Mouse (Mus musculus): ENCODE results near the gene P2ry13. TPM values are rescaled to one million over a fixed set of nuclear protein-coding genes. Genes with fewer than 3 reads are reported as not detected.

Gene P2ry13
- polyA plus RNA-seq, 1 experiment from 2014 or later: 2.0 TPM

GRCm38 (mm10) chr3:59227696-59228095 lies 17.0 kb upstream of the P2ry13 start:
- Histone ChIP-seq H3K4me3 (ENCODE audit: low read depth, low read length) (no peak overlapping the region), H3K4me1 (ENCODE audit: control insufficient read depth, insufficient read depth, low read length) (peaks cover 9% of the 10 kb centered on the region), H3K27me3 (replicated peaks; ENCODE audit: control insufficient read depth, insufficient read depth, low read length) (no peaks in the 10 kb centered on the region), H3K4me2 (ENCODE audit: low read depth, low read length) (no peak overlapping the region), H3K36me3 (ENCODE audit: control insufficient read depth, insufficient read depth, low read length) (no peaks in the 10 kb centered on the region), H3K27ac (replicated peaks; ENCODE audit: low read depth, low read length) (no peak overlapping the region), H3K9ac (ENCODE audit: low read depth, low read length) (no peak overlapping the region), H3K9me3 (ENCODE audit: control insufficient read depth, low read length) (no peaks in the 10 kb centered on the region)
- DNase-seq (ENCODE audit: low spot score) (no peak), ATAC-seq (ENCODE audit: low read depth) (no peak)
- WGBS: 97% methylated on average over 9 of the region's 9 CpGs

DNA sequence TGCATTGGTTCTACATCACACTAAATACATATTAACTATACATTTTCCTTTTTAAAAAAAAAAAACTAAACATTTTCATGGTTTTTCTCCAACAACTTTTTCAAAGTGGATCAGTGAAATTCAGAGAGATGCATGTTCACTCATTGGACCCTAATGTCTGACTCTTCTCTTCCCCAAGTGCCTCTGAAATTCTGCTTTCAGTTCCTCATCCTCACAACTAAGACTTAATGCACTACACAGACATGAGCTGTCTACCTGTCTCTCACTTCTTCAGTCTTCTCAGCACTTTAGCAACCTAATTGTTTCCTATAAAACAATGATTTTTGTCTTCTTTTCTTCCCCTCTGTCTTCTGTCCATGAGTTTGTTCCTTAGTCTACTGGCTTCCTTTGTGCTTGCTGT lies 14.7 kb upstream of the P2ry13 start:
- no peak overlapping the region for H3K4me2 ChIP-seq (ENCODE audit: low read depth, low read length)
- no peaks in the 10 kb centered on the region for H3K36me3 ChIP-seq (ENCODE audit: control insufficient read depth, insufficient read depth, low read length)
- H3K4me1 ChIP-seq (ENCODE audit: control insufficient read depth, insufficient read depth, low read length): peaks cover 9% of the 10 kb centered on the region
- H3K4me3 ChIP-seq (ENCODE audit: low read depth, low read length): no peak overlapping the region
- no peaks in the 10 kb centered on the region for H3K27me3 ChIP-seq (replicated peaks; ENCODE audit: control insufficient read depth, insufficient read depth, low read length)
- no peaks in the 10 kb centered on the region for H3K9me3 ChIP-seq (ENCODE audit: control insufficient read depth, low read length)
- no peak for ATAC-seq (ENCODE audit: low read depth)
- no peak overlapping the region for H3K9ac ChIP-seq (ENCODE audit: low read depth, low read length)
- no peak for DNase-seq (ENCODE audit: low spot score)
- no peak overlapping the region for H3K27ac ChIP-seq (replicated peaks; ENCODE audit: low read depth, low read length)

DNA sequence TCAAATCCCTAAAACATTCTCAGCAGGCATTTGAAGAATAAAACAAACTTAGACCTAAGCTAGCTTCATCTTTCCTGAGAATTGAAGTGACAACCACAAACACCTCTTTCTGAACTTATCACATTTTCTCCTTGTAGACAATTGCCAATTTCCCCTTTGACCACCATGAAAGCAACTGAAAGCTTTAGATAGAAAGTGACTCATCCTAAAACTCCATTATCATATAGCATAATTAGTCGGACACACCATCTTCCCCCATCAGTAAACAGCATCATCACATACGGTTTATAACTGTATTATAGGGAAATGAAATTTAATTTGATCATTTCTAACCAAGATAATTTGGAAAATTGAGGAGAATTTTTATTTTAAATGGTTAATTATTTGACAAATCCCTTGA lies 11.6 kb upstream of the P2ry13 start:
- Histone ChIP-seq H3K36me3 (ENCODE audit: control insufficient read depth, insufficient read depth, low read length) (no peaks in the 10 kb centered on the region), H3K27ac (replicated peaks; ENCODE audit: low read depth, low read length) (no peak overlapping the region), H3K9ac (ENCODE audit: low read depth, low read length) (no peak overlapping the region), H3K27me3 (replicated peaks; ENCODE audit: control insufficient read depth, insufficient read depth, low read length) (no peaks in the 10 kb centered on the region), H3K9me3 (ENCODE audit: control insufficient read depth, low read length) (no peaks in the 10 kb centered on the region), H3K4me2 (ENCODE audit: low read depth, low read length) (no peak overlapping the region), H3K4me1 (ENCODE audit: control insufficient read depth, insufficient read depth, low read length) (no peaks in the 10 kb centered on the region), H3K4me3 (ENCODE audit: low read depth, low read length) (no peak overlapping the region)
- DNase-seq (ENCODE audit: low spot score): no peak
- ATAC-seq (ENCODE audit: low read depth): no peak
- 84% methylated on average over 2 of the region's 2 CpGs for WGBS

DNA sequence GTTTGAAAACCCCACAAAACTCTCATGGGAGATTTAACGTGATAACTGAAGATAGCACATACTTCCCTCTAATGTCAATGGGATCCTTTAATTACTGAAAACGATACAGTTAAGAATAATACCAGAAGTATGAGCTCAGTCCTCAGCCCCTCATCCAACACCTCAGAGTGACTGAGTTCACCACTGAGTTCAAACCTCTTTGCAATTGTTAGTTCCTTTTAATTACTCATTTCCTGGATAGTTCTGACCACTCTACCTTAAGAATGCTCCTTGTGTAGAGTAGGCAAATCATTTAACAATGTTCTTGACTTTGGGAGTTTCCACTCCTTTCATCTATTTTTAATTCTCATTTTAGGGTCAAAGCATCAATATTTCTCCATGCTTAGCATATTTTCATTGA lies 8.6 kb upstream of the P2ry13 start:
- ATAC-seq (ENCODE audit: low read depth) (no peak), DNase-seq (ENCODE audit: low spot score) (no peak)
- Histone ChIP-seq H3K9ac (ENCODE audit: low read depth, low read length) (no peak overlapping the region), H3K27me3 (replicated peaks; ENCODE audit: control insufficient read depth, insufficient read depth, low read length) (no peaks in the 10 kb centered on the region), H3K27ac (replicated peaks; ENCODE audit: low read depth, low read length) (no peak overlapping the region), H3K4me3 (ENCODE audit: low read depth, low read length) (no peak overlapping the region), H3K4me2 (ENCODE audit: low read depth, low read length) (no peak overlapping the region), H3K9me3 (ENCODE audit: control insufficient read depth, low read length) (no peaks in the 10 kb centered on the region), H3K36me3 (ENCODE audit: control insufficient read depth, insufficient read depth, low read length) (no peaks in the 10 kb centered on the region), H3K4me1 (ENCODE audit: control insufficient read depth, insufficient read depth, low read length) (no peaks in the 10 kb centered on the region)
- WGBS: 73% methylated on average over 2 of the region's 2 CpGs

- no peak overlapping the region for H3K4me2 ChIP-seq (ENCODE audit: low read depth, low read length)
- no peaks in the 10 kb centered on the region for H3K27me3 ChIP-seq (replicated peaks; ENCODE audit: control insufficient read depth, insufficient read depth, low read length)
- no peaks in the 10 kb centered on the region for H3K36me3 ChIP-seq (ENCODE audit: control insufficient read depth, insufficient read depth, low read length)
- no peak overlapping the region for H3K9ac ChIP-seq (ENCODE audit: low read depth, low read length)
- no peak overlapping the region for H3K4me3 ChIP-seq (ENCODE audit: low read depth, low read length)
- WGBS: 91% methylated on average over 10 of the region's 10 CpGs
- no peak overlapping the region for H3K27ac ChIP-seq (replicated peaks; ENCODE audit: low read depth, low read length)
- ATAC-seq (ENCODE audit: low read depth) (no peak), DNase-seq (ENCODE audit: low spot score) (no peak)
- H3K9me3 ChIP-seq (ENCODE audit: control insufficient read depth, low read length): no peaks in the 10 kb centered on the region
- no peaks in the 10 kb centered on the region for H3K4me1 ChIP-seq (ENCODE audit: control insufficient read depth, insufficient read depth, low read length)
Measured at GRCm38 (mm10) chr3:59217211-59217610, 6.5 kb upstream of the P2ry13 start.

- H3K27me3 ChIP-seq (replicated peaks; ENCODE audit: control insufficient read depth, insufficient read depth, low read length): no peaks in the 10 kb centered on the region
- no peak overlapping the region for H3K9ac ChIP-seq (ENCODE audit: low read depth, low read length)
- H3K36me3 ChIP-seq (ENCODE audit: control insufficient read depth, insufficient read depth, low read length): no peaks in the 10 kb centered on the region
- H3K4me1 ChIP-seq (ENCODE audit: control insufficient read depth, insufficient read depth, low read length): peaks cover 6% of the 10 kb centered on the region; the same call in 1 of the 2 replicates
- H3K27ac ChIP-seq (replicated peaks; ENCODE audit: low read depth, low read length): no peak overlapping the region
- ATAC-seq (ENCODE audit: low read depth): no peak
- no peak overlapping the region for H3K4me3 ChIP-seq (ENCODE audit: low read depth, low read length)
- H3K4me2 ChIP-seq (ENCODE audit: low read depth, low read length): no peak overlapping the region
- no peaks in the 10 kb centered on the region for H3K9me3 ChIP-seq (ENCODE audit: control insufficient read depth, low read length)
- DNase-seq (ENCODE audit: low spot score): no peak
Measured at GRCm38 (mm10) chr3:59212404-59212803, 1.7 kb upstream of the P2ry13 start.

GRCm38 (mm10) chr3:59211784-59212183 lies 1.1 kb upstream of the P2ry13 start:
- H3K9me3 ChIP-seq (ENCODE audit: control insufficient read depth, low read length): no peaks in the 10 kb centered on the region
- WGBS: 80% methylated on average over 8 of the region's 8 CpGs
- no peak overlapping the region for H3K4me3 ChIP-seq (ENCODE audit: low read depth, low read length)
- ATAC-seq (ENCODE audit: low read depth): no peak
- no peak overlapping the region for H3K4me2 ChIP-seq (ENCODE audit: low read depth, low read length)
- H3K27me3 ChIP-seq (replicated peaks; ENCODE audit: control insufficient read depth, insufficient read depth, low read length): no peaks in the 10 kb centered on the region
- H3K4me1 ChIP-seq (ENCODE audit: control insufficient read depth, insufficient read depth, low read length): peaks cover 6% of the 10 kb centered on the region; the same call in 1 of the 2 replicates
- H3K27ac ChIP-seq (replicated peaks; ENCODE audit: low read depth, low read length): no peak overlapping the region
- DNase-seq (ENCODE audit: low spot score): no peak
- H3K9ac ChIP-seq (ENCODE audit: low read depth, low read length): no peak overlapping the region
- no peaks in the 10 kb centered on the region for H3K36me3 ChIP-seq (ENCODE audit: control insufficient read depth, insufficient read depth, low read length)

DNA sequence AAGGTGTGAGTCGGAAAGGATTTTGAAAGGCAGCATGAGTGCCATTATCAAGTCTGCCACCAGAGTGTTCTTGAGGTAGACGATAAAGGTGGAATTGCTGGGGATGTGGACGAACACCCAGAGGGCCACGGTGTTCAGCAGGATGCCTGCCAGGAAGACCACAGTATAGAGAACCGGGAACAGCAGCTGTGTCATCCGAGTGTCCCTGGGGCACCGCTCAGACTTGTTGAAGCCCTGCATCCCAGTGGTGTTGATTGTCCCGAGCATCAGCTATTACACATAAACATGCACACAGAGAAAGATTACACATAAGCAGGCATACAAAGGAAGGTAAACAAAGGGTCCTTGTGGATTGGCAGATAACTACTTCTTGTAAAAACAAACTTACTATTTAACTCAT lies 593 bp downstream of the P2ry13 start:
- Histone ChIP-seq H3K9me3 (ENCODE audit: control insufficient read depth, low read length) (no peaks in the 10 kb centered on the region), H3K4me1 (ENCODE audit: control insufficient read depth, insufficient read depth, low read length) (peaks cover 6% of the 10 kb centered on the region; the same call in 1 of the 2 replicates), H3K4me3 (ENCODE audit: low read depth, low read length) (no peak overlapping the region), H3K27me3 (replicated peaks; ENCODE audit: control insufficient read depth, insufficient read depth, low read length) (no peaks in the 10 kb centered on the region), H3K9ac (ENCODE audit: low read depth, low read length) (no peak overlapping the region), H3K27ac (replicated peaks; ENCODE audit: low read depth, low read length) (no peak overlapping the region), H3K4me2 (ENCODE audit: low read depth, low read length) (no peak overlapping the region), H3K36me3 (ENCODE audit: control insufficient read depth, insufficient read depth, low read length) (no peaks in the 10 kb centered on the region)
- 57% methylated on average over 8 of the region's 8 CpGs for WGBS
- ATAC-seq (ENCODE audit: low read depth) (peak; percentile 58; the same call in 1 of the 2 replicates), DNase-seq (ENCODE audit: low spot score) (no peak)

- H3K4me2 ChIP-seq (ENCODE audit: low read depth, low read length): no peak overlapping the region
Measured at GRCm38 (mm10) chr3:59208650-59209548, 1.8 kb downstream of the P2ry13 start.

More at GRCm38 (mm10) chr3:59208650-59209548, 1.8 kb downstream of the P2ry13 start:
- ATAC-seq (ENCODE audit: low read depth): no peak; the same call in 1 of the 2 replicates
- Histone ChIP-seq H3K4me1 (ENCODE audit: control insufficient read depth, insufficient read depth, low read length) (peaks cover 6% of the 10 kb centered on the region; the same call in 1 of the 2 replicates), H3K9me3 (ENCODE audit: control insufficient read depth, low read length) (no peaks in the 10 kb centered on the region), H3K36me3 (ENCODE audit: control insufficient read depth, insufficient read depth, low read length) (no peaks in the 10 kb centered on the region), H3K4me3 (ENCODE audit: low read depth, low read length) (no peak overlapping the region), H3K27ac (replicated peaks; ENCODE audit: low read depth, low read length) (peak overlapping the region; percentile 59; the same call in 1 of the 2 replicates), H3K27me3 (replicated peaks; ENCODE audit: control insufficient read depth, insufficient read depth, low read length) (no peaks in the 10 kb centered on the region), H3K9ac (ENCODE audit: low read depth, low read length) (no peak overlapping the region)
- DNase-seq (ENCODE audit: low spot score): peak; percentile 86
- WGBS: 64% methylated on average over 4 of the region's 4 CpGs

All from embryonic facial prominence, embryonic 14.5 days (tissue).